Mouse (Mus musculus): ENCODE data around the gene Efcab11. TPM values are rescaled to one million over a fixed set of nuclear protein-coding genes. Genes with fewer than 3 reads are reported as not detected.

Efcab11 gene
- polyA plus RNA-seq, 1 experiment from 2014 or later: 10.6 TPM

- no peak for ATAC-seq (ENCODE audit: insufficient read depth, low FRiP score, low read depth)
- H3K9me3 ChIP-seq: no peaks in the 10 kb centered on the region; the same call in 1 of the 2 replicates
- H3K36me3 ChIP-seq: no peaks in the 10 kb centered on the region
- H3K9ac ChIP-seq: no peak overlapping the region
- H3K4me1 ChIP-seq: no peaks in the 10 kb centered on the region
- WGBS: 84% methylated on average over 11 of the region's 11 CpGs
- H3K27ac ChIP-seq: no peak overlapping the region
- no peaks in the 10 kb centered on the region for H3K27me3 ChIP-seq (replicated peaks)
- H3K4me2 ChIP-seq: no peak overlapping the region
- no peak overlapping the region for H3K4me3 ChIP-seq (replicated peaks)
These were observed 237.5 kb downstream of the Efcab11 start for GRCm38 (mm10) chr12:99646556-99647354.

GRCm38 (mm10) chr12:99645418-99645817, 238.8 kb downstream of the Efcab11 start:
- Histone ChIP-seq H3K36me3 (no peaks in the 10 kb centered on the region), H3K4me1 (0 out of 2 replicates have a peak, but pooled peaks cover 3% of the 10 kb centered on the region), H3K4me2 (no peak overlapping the region), H3K27ac (no peak overlapping the region), H3K9me3 (no peaks in the 10 kb centered on the region; the same call in 1 of the 2 replicates), H3K4me3 (replicated peaks) (no peak overlapping the region), H3K9ac (no peak overlapping the region), H3K27me3 (replicated peaks) (no peaks in the 10 kb centered on the region)
- 93% methylated on average over 18 of the region's 18 CpGs for WGBS
- 0 out of 2 replicates have a peak, but pooled peaks have one; percentile 57 for ATAC-seq (ENCODE audit: insufficient read depth, low FRiP score, low read depth)

GRCm38 (mm10) chr12:99644966-99645365, 239.3 kb downstream of the Efcab11 start:
- Histone ChIP-seq H3K9ac (no peak overlapping the region), H3K27me3 (replicated peaks) (no peaks in the 10 kb centered on the region), H3K4me1 (0 out of 2 replicates have a peak, but pooled peaks cover 3% of the 10 kb centered on the region), H3K4me2 (no peak overlapping the region), H3K36me3 (no peaks in the 10 kb centered on the region), H3K9me3 (no peaks in the 10 kb centered on the region; the same call in 1 of the 2 replicates), H3K4me3 (replicated peaks) (no peak overlapping the region), H3K27ac (no peak overlapping the region)
- peak; percentile 97 for ATAC-seq (ENCODE audit: insufficient read depth, low FRiP score, low read depth)
- WGBS: 93% methylated on average over 37 of the region's 37 CpGs

Other genes with a start within 250 kb of the Efcab11 start
- gene Tdp1, start 78 bp upstream of the Efcab11 start, polyA plus RNA-seq (2015; fragmentation: Nextera tagmentation; extraction: Ambion mirVana): 46.0 and 49.7 TPM in 2 replicates
- gene Kcnk13, start 80.1 kb upstream of the Efcab11 start, polyA plus RNA-seq (2015; fragmentation: Nextera tagmentation; extraction: Ambion mirVana): 0.41 and 0.54 TPM in 2 replicates
- 206 and 240 TPM in 2 replicates for gene Psmc1, start 225.7 kb upstream of the Efcab11 start, polyA plus RNA-seq (2015; fragmentation: Nextera tagmentation; extraction: Ambion mirVana)